Mouse (Mus musculus) megakaryocyte, embryonic 14.5 days (primary cell): ENCODE measurements around the gene Gpr18. TPM values are rescaled to one million over a fixed set of nuclear protein-coding genes. Genes with fewer than 3 reads are reported as not detected.

Experiments used
- H3K27me3 ChIP-seq: replicated peaks from 2 replicates; pipeline ENCODE3; 2012; ENCODE audit warnings: inconsistent platforms
- H3K36me3 ChIP-seq: replicated peaks from 2 replicates; pipeline ENCODE3; 2012; ENCODE audit warnings: low read length, inconsistent platforms, mixed read lengths
- H3K4me1 ChIP-seq: 2 replicates; pipeline ENCODE4 v1.6.1; 2012; ENCODE audit warnings: inconsistent platforms
- H3K4me3 ChIP-seq: replicated peaks from 2 replicates; pipeline ENCODE3; 2012; ENCODE audit warnings: moderate library complexity, mild to moderate bottlenecking, inconsistent platforms
- H3K9me3 ChIP-seq: 2 replicates; pipeline ENCODE4 v1.6.1; 2012; ENCODE audit warnings: inconsistent platforms
- FLI1 ChIP-seq: IDR thresholded peaks from 2 replicates; pipeline ENCODE4 v1.6.1; 2012; ENCODE audit warnings: low read length, inconsistent platforms, mixed read lengths
- GATA1 ChIP-seq: IDR thresholded peaks from 3 replicates; pipeline ENCODE4 v1.6.1; 2012; ENCODE audit warnings: mixed read lengths, low read length, inconsistent platforms, borderline replicate concordance
- polyA plus RNA-seq: library from polyadenylated mRNA; stranded (reverse); fragments of >175 nt; gene quantifications from 2 replicates; pipeline ENCODE4 v1.2.3, GENCODE M21; 2012; ENCODE audit warnings: low replicate concordance; ENCODE audit not compliant: insufficient read depth

Gpr18 gene
- 0.06 TPM in 1 of 2 replicates, not detected in the other for polyA plus RNA-seq

DNA sequence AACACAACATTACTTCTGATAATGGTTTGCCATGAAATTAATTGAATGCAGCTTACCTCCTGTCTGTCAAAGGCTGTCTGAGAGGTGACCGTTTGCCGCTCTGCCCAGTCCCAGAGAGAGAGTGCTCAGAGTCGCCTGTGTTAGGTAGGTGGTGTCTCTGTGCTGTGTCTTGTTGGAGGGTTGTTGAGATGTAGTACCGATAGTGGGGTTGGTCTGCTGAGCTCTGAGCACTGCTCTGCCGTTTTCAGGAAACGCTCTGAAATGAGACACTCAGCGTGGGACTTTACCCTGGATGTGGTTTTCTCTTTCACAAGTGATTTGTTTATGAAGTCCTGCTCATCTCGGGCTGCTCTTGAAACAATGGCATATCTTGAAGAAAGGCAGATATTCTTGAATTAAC, at the start of gene Gpr18:
Gene Gpr18 (minus strand): TSS at position 161 of the 400 bp plus-strand sequence.
- H3K9me3 ChIP-seq: no peaks in the 10 kb centered on the region
- TF ChIP-seq FLI1 (no peak), GATA1 (no peak)
- H3K4me1 ChIP-seq: peaks cover 28% of the 10 kb centered on the region
- H3K27me3 ChIP-seq: no peaks in the 10 kb centered on the region
- peaks cover 50% of the 10 kb centered on the region for H3K36me3 ChIP-seq
- H3K4me3 ChIP-seq: peak within 1 kb of the TSS; percentile 64

DNA sequence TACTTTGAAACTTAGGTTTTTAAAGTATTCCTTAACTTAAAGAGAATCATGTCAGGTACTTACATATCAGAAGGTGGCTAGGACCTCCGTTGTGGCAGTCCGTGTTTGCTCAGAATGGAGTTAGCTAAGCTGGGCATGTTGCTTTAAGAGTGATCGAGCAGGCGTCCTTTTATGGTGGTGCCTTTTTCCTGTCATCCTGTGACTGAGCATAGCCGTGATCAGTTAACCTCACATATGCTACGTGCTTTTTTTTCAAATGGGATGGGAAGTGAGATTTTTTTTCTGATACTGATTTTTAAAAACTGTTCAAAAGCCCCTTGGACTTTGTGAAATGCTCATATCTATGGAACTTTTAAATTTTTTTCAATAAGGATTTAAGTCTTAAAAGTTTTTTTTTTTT, 49.4 kb upstream of the Gpr18 start, which contains the start of gene Gpr183:
Gene Gpr183 (minus strand): TSS at position 206 of the 400 bp plus-strand sequence.
- TF ChIP-seq FLI1 (no peak), GATA1 (no peak)
- H3K4me3 ChIP-seq: peak within 1 kb of the TSS; percentile 70
- peaks cover 5% of the 10 kb centered on the region for H3K36me3 ChIP-seq
- no peaks in the 10 kb centered on the region for H3K9me3 ChIP-seq
- no peaks in the 10 kb centered on the region for H3K27me3 ChIP-seq
- peaks cover 69% of the 10 kb centered on the region for H3K4me1 ChIP-seq

DNA sequence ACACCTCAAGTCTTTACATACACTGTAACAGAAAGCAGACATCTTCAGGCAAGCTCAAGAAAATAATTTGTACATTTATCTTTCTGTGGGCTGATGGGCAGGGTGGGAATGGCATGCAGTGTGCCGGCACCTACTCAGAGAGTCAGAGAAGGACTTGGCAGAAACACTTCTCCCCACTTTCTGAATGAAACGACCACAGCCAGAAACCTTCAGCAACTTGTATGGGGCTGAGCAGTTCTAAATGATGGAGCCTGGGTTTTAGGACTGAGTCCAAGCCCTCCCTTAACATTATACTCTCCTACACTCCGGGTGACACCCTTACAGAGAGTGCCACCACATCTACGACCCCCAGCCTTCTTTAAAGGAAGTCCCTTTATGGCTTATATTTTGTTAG, 48.4 kb upstream of the Gpr18 start:
- Histone ChIP-seq H3K4me1 (peaks cover 73% of the 10 kb centered on the region), H3K4me3 (peak overlapping the region; percentile 59)

DNA sequence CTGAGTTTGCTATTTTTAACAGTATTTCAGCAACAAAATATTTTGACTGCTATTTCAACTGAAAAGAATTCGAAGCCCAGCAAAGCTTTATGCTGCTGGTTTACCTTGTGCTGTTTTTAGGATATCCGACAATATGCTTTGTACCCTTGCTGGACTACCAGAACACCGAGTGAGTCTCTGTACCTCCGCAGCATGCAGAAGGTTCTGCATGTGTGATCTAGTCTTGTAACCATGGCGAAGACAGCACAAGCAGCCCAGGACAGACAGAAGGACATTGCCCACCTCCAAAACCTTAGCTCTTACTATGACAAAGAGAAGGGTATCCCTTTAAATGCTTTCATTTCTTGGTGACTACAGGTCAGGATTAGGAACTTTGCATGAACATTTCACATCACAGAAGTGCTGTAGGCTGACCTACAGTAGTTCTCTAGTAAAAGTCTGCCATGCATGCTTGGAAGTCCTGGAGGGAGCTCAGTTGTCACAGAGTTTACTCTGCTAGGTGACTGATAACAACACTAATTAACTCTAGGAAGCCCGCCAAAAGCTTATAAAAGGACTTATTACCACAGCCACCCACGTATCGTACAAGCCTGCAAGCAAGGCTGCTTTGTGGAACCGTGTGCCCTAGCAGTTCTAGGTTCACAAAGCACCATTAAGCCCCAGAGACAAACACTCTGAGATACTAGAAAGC, 47.8 kb upstream of the Gpr18 start:
- H3K9me3 ChIP-seq: no peaks in the 10 kb centered on the region
- no peaks in the 10 kb centered on the region for H3K27me3 ChIP-seq
- TF ChIP-seq GATA1 (no peak), FLI1 (no peak)
- H3K4me1 ChIP-seq: peaks cover 77% of the 10 kb centered on the region
- H3K36me3 ChIP-seq: peaks cover 3% of the 10 kb centered on the region
- peak overlapping the region; percentile 47 for H3K4me3 ChIP-seq

More for the DNA sequence above, 48.4 kb upstream of the Gpr18 start:
- TF ChIP-seq FLI1: no peak
- TF ChIP-seq GATA1: no peak
- Histone ChIP-seq H3K9me3 (no peaks in the 10 kb centered on the region), H3K27me3 (no peaks in the 10 kb centered on the region), H3K36me3 (peaks cover 4% of the 10 kb centered on the region)

DNA sequence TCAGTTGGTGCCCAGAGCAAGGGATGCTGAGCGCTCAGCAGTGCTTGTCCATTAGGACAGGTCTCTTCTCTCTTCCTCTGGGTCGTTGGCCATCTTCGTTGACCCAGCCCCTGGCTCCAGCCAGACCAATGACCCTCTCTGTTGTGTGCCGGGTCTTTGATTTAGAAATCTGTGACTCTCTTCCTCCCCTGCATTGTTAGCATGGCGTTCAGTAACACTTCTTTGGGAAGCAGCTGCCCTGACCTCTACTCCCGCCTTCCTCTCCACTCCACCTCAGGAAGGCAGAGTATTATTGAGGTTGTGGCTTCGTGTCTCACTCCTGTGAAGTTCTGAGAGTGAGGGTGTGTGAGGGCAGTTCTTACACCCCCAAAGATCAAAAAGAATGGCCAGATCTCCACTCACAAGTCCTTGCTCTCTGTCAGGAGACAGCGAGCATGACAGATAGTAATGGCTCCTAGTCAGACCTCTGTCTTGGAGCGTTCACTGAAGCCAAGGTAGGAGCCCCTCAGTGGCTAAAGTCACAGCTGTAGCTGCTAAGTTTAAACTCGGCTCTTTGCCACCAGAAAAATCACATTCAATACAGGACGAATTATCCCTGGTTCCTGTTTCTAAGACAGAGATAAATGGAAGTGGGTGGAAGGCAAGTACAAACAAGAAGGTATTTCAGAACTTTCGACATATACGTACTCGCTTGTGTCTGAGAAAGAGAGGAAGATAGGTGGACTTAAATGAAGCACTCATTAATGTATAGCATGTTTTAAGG, 46.7 kb upstream of the Gpr18 start:
- peak overlapping the region; percentile 83 for H3K4me3 ChIP-seq

DNA sequence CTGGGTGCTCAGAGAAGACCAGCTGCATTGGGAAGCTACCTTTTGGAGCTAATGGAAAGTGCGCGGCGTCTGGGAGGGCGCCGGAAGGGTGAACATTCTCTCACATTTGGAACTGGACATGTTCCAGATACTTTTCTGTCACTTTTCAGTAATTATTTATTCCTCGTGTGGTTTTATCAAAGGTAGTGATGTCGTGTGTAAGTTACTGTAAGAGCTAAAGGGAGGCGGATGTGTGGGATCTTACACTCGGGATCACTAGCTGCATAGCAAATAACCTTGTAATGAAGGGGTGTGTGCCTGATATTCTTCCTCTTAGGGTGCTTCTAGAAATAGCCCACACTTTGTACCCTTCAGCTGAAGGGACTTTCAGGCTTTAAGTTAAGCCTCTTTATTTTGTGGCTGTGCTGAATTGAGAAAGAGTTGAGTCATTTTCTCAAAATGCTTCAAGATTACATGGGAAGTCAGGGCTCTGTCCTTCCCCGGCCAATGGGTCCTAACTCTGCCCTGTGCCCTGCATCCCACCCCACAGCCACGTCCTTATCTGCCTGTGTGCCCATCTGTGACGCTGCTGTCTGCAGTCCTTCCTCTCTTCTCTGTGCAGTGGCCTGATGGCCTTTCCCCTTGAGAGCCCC, 46.0 kb upstream of the Gpr18 start:
- Histone ChIP-seq H3K4me1 (peaks cover 88% of the 10 kb centered on the region), H3K27me3 (no peaks in the 10 kb centered on the region), H3K4me3 (peak overlapping the region; percentile 83), H3K36me3 (peaks cover 3% of the 10 kb centered on the region), H3K9me3 (no peaks in the 10 kb centered on the region)
- TF ChIP-seq FLI1: no peak
- TF ChIP-seq GATA1: no peak

More for the DNA sequence above, 46.7 kb upstream of the Gpr18 start:
- no peaks in the 10 kb centered on the region for H3K9me3 ChIP-seq
- H3K27me3 ChIP-seq: no peaks in the 10 kb centered on the region
- H3K36me3 ChIP-seq: peaks cover 3% of the 10 kb centered on the region
- TF ChIP-seq GATA1 (no peak), FLI1 (no peak)
- peaks cover 86% of the 10 kb centered on the region for H3K4me1 ChIP-seq

DNA sequence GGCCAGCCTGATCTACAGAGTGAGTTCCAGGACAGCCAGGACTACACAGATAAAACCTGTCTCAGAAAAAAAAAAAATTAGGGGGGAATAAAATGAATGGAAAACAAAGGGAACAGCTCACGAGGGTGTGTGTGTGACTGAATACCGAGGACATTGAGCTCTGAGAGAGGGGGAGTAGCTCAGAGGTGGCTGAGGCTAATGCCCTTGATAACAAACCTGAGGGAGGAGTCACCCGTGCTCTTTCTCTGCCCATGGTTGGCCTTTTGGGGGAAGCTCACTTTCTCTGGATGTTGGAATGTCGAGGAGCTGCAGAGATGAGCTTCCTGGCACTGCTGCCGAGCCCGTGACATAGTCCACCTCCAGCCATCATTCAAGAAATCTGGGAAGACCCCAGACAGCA, 45.4 kb upstream of the Gpr18 start:
- Histone ChIP-seq H3K4me1 (peaks cover 87% of the 10 kb centered on the region), H3K36me3 (peaks cover 2% of the 10 kb centered on the region), H3K27me3 (no peaks in the 10 kb centered on the region), H3K4me3 (peak overlapping the region; percentile 15), H3K9me3 (no peaks in the 10 kb centered on the region)
- TF ChIP-seq GATA1 (no peak), FLI1 (no peak)

DNA sequence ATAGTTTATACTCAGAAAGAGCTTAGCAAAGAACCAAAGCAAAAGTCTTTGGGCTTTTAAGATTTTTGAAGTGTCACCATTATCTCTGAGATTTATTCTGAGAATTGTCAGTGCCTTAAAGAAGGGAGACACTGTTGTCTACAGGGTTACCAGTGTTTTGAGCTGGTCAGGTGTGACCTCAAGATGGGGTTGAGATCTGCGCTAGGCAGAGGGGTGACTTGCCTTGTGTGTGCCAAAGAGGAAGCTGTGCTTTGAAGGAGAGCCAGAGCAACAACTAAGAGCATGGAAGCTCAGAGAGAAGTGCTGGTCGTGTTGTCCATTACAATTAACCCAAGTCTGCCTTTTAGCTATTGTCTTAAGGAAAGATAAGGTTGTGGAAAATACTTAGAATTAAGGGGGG, 45.0 kb upstream of the Gpr18 start:
- Histone ChIP-seq H3K27me3 (no peaks in the 10 kb centered on the region), H3K4me1 (peaks cover 86% of the 10 kb centered on the region)

DNA sequence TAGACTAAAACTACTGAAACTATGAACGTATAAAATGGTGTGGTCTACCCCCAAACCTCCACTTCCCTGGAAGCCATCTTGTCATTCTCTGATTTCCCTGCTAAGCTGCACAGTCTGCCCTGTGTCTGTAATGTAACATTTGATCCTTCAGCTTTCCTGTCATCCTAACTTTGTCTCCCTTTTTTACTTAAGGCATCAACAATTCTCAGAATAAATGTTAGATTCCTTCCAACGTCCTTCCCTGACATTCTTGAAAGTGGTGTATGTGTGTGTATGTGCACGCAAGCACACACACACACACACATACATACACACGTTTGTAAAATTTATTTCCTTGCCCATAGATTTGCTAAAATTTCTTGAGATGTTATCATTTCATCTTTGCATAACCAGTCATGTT, 44.5 kb upstream of the Gpr18 start:
- Histone ChIP-seq H3K27me3 (no peaks in the 10 kb centered on the region), H3K4me1 (peaks cover 81% of the 10 kb centered on the region), H3K36me3 (peaks cover 2% of the 10 kb centered on the region), H3K9me3 (no peaks in the 10 kb centered on the region), H3K4me3 (no peak overlapping the region)
- TF ChIP-seq GATA1 (no peak), FLI1 (no peak)

More for the DNA sequence above, 45.0 kb upstream of the Gpr18 start:
- Histone ChIP-seq H3K9me3 (no peaks in the 10 kb centered on the region), H3K36me3 (peaks cover 2% of the 10 kb centered on the region), H3K4me3 (no peak overlapping the region)
- TF ChIP-seq GATA1 (no peak), FLI1 (no peak)

DNA sequence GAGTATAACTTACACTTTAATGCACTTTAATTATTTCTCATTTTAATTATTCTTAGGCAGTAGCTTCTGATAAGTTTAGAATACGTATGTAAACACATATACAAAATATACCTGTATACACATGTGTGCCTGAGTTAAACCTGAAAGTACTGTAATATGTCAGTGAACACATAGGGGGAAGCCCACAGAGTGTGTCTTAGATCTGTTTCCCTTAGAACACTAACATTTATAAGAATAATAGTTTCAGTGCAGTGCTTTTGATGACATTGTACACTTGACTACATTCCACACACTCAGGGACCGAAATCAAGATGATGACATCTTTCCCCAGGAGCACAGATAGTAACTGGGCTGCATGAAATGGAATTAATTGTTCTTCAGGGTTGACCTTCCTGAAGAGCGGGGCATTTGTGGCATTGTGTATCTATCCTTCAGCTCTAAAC, 44.0 kb upstream of the Gpr18 start:
- TF ChIP-seq FLI1: no peak
- Histone ChIP-seq H3K27me3 (no peaks in the 10 kb centered on the region), H3K9me3 (no peaks in the 10 kb centered on the region), H3K4me3 (no peak overlapping the region), H3K4me1 (peaks cover 81% of the 10 kb centered on the region), H3K36me3 (peaks cover 6% of the 10 kb centered on the region)
